Mouse (Mus musculus) 3T3-L1 (cell line): ENCODE results near the gene Slc12a3.
"Not testable (repeated sequence)": the region's sequence is repeated elsewhere in the genome, so short reads cannot be mapped to it uniquely, and the experiment has no call there.

Experiments
- DNase-seq: peaks from one replicate; pipeline ENCODE4 v3.0.0-alpha.2; 2015; ENCODE audit warnings: low read depth, low spot score

The Slc12a3 gene

DNA sequence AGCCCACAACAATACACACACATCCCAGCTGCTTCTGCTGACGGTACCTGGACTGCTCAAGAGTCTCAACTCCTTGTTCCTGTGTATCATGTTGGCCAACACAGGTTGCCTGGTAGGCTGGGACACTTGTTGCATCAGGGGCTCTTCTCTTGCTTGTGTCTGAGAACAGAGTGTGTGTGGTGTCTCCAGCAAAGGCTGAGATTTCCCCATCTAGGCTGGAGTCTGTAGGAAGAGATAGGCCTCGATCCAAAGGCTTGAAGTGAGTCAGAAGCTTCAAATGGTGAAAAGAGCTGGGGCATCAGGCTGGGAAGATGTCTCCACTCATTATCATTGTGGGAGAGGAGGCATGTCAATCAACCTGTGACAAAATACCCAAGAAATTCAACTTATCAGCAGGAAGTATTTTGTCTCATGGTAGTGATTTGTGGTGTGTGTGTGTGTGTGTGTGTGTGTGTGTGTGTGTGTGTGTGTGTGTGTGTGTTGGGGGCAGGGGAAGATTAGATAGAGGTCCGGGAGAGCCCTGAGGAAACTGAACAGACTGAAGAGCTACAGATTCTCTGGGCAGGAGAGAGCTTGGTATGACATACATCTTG, 70.5 kb downstream of the Slc12a3 start:
- DNase-seq, result no peak

- not testable (repeated sequence) for DNase-seq
These were observed 71.0 kb downstream of the Slc12a3 start for GRCm38 (mm10) chr8:94399957-94400356.

GRCm38 (mm10) chr8:94408443-94409080, 79.6 kb downstream of the Slc12a3 start:
- no peak for DNase-seq

DNA sequence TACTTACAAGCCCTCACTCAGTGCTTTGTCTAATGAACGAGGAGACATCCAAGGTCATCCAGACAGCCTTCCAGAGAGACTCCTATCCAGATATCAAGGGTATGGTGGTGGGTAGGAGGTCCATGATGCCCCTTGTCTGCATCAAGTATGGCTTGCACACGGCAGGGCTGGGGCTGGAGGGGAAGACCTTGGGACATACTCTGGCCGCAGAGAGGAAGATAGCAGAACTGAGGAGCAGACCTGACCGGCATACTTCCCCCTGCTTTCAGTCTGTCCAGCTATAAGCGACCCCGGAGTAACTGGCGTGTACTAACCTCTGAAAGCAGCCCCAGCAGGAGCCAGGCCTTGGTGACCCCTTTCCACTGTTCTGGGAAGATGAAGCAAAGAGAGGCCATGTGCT, 80.5 kb downstream of the Slc12a3 start:
- no peak for DNase-seq

DNA sequence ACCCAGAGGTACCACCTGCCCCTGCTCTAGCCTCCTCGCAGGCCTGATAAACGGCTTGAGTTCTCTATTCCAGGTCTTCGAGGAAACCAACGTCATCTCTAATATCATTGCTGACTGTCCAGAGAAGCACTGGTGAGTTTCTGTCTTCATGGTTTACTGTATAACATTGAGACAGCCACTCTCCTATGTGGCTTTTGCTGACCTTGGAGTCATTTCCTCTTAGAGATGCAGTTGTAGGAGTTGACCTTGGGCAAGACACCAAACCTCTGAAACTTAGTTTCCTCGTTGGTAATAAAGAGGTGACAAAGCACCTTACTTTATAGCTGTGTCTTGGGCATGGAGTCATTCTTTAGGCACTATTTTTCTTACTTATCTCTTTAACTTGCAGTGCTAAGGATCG, 83.5 kb downstream of the Slc12a3 start:
- DNase-seq, result no peak

DNA sequence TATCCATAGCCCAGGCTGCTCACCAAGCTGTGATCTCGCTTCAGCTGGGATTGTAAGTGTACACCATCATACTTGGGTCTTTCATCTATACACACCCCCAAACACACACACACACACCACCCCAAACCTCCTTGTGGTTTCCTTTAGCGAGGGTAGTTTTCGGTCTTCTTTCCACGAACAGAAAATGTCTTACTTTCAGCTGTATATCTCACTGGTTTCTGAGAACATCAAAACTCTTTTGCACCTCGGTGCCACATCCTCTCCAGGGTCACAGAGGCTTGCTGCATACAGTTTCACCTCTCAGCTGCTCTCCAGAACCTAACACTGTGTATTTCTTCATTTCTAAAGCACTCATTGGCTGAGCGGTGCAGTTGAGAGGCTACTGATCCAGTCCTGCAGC, 84.5 kb downstream of the Slc12a3 start:
- no peak for DNase-seq

- DNase-seq, result peak; percentile 42
These were observed 86.2 kb downstream of the Slc12a3 start for GRCm38 (mm10) chr8:94415218-94415617.
